Mouse (Mus musculus): ENCODE data around the gene Vti1a.
A peak's percentile ranks its signal among the peaks of the same experiment; 100 is the strongest.

Gene Vti1a

DNA sequence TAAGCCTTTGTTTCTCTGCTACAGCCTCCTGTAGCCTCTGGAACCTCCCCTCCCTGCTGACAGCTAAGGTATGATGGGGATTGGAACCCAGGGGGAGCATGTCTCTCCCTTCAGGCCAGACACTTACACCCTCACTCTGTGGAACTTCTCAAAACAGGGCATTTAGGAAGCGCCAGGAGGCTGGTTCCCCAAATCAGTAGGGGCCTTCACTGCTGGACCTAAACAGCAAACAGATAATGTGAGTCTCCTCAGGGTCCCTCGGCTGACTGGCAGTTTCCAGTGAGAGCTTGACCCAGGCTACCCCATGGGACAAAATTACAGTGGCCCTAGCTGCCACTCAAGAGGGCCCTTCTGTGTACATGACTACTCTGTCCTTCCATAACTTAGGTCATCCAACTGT, 325.8 kb downstream of the Vti1a start:
- no peak for DNase-seq

DNA sequence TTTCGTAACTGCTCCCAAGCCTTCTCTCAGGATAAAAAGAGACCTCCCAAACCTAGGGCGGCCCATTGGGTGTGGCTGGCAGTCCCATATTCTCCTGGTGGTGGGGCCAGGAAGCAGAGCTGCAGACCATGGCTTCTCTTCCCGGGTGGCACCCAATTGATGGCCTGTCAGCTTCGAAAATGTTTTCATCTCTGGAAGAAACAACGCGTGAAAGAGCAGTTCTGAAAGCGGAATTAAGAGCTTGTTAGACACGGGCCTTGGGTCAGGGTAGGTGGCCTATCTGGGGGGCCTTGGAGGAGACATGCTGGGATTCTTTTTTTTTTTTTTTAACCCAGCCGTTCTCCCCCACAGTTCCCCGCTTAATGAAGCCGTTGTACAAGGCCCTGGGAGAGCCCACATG, 326.3 kb downstream of the Vti1a start:
- no peak for DNase-seq

- DNase-seq: peak; percentile 74
These were observed 327.3 kb downstream of the Vti1a start for GRCm38 (mm10) chr19:55643288-55643901.

DNA sequence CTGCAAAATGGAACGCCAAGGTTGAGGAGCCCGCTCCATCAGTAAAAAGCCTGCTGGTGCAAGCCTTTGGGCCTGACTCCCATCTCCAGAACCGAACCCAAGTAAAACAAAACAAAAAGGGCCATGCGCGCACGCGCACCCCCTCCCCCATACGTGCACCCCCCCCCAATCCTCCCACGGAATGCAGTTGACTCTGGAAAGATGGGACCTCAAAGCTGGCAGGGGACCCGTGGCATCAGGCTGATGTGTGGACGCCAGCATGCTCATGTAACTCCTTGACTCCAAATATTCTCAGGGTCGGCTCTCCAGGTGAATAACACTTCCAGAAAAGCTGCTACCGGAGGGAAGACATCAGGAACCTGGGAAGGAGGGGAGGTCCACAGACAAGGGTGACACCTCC, 327.8 kb downstream of the Vti1a start:
- DNase-seq: no peak

GRCm38 (mm10) chr19:55649363-55649762, 333.3 kb downstream of the Vti1a start:
- peak; percentile 32 for DNase-seq

DNA sequence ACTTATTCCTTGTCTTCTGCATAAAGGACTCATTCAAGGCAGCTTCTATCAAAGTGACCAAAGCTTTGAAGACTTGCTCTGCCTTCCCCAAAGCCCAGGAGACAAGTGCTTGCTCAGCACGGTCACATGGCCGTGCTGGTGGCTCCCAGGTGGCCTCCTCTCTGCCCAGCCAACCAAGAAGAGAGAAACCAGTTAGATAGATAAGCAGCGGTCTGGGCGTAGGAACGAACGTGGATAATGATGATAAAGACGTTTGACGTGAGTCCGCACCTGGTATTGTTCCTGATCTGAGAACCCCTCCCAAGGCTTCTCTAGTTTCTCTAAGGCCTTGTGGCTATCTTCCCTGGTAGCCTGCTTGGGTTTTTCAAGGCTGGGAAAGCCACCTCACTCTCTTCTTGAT, 334.9 kb downstream of the Vti1a start:
- no peak for DNase-seq

- DNase-seq: no peak
These were observed 336.7 kb downstream of the Vti1a start for GRCm38 (mm10) chr19:55652693-55653265.

DNA sequence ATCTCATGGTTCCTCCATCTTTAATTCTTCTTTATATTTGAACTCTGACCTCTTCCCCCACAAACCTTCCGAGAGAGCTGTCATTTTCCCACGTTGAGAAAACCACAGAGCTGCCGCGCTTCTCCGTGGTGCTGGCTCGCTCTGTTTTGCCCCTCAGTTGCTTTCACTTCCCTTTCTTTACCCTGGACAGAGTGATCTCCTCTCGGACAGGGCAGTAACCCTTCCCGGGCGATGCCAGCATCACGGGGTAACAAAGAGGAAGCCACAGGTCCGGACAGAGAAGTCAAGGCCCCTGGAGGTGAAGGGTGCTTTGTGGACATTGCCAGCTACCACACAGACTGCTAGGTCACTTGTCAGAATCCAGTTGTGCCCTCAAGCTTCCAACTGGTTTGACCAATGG, 344.1 kb downstream of the Vti1a start:
- DNase-seq: peak; percentile 73

DNA sequence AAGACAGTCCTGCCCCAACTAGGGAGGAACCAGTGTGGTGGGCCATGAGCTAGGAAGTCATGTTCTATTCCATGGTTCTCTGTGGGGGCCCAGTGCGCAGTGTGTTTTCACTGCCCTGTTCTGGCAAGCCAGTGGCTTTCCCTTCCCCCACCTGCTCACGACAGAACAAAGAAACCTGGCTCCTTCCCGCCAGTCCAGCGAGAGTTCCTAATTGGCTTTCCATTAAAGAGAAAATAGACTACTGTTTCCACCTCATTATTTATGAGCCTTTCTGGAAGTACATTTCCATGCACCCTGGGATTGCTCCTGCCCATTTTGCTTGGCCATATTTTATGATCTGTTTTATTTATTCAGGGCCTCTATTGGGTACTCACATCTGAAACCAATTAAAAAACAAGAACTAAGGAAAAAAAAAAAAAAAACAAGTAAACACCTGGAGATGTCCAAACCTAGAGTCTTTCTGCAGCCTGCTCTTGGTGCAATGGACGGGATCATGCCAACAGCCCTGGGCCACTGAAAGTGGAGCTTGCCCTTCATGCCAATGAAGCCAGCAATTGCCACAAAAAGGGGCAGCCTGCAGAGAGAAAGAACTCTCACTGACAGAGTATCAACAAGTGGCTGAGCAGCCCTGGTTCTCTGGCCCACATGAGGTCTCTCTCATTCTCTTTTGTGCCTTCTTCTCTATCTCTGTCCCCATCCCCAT, 346.6 kb downstream of the Vti1a start:
- DNase-seq: peak; percentile 9

DNA sequence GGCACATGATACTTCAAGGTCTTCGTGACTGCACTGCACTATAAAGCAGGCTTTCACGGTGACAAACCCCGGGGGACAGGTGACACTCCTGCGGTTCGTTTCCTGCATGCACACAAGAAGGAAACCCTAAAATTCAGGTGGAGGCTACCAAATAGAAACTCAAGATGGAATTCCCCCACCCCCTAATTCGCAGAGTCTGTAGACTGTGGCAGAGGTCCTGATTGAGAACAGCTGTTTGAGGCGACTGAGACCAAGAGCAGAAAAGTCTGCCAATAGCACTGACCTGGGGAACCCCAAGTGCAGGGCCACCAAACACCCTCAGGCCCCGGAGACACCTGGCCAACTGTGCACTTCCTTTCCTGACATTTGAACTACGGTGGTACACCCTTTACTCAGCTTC, 351.7 kb downstream of the Vti1a start:
- no peak for DNase-seq

DNA sequence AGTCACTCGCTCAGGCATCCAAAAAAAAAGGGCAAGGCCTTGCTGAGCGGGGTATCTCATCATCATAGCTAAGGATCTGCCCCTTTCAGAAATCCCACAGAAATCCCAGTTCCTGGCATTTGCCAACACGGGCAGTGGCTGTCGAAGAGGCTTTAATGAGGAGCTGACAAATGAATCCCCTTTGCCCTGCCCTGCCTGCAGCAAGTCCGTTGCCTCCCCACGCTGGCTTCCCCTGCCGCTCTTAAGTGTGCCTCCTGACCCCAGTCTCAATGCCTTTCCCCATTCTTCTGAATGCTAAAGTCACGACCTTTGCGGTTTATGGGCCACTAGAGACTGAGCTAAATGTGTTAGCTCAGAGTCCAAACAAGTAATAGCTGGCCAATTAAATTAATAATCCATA, 352.8 kb downstream of the Vti1a start:
- DNase-seq: no peak

All from layer of hippocampus, adult 9-11 months (tissue).